Mouse (Mus musculus): Measurements from ENCODE around the gene Acadvl. TPM values are rescaled to one million over a fixed set of nuclear protein-coding genes. Genes with fewer than 3 reads are reported as not detected.

The Acadvl gene
- polyA plus RNA-seq, 1 experiment from 2014 or later, result 78.2 TPM

- no peak overlapping the region for H3K9ac ChIP-seq
- no peaks in the 10 kb centered on the region for H3K27me3 ChIP-seq
- H3K27ac ChIP-seq, result no peak overlapping the region
- no peak overlapping the region for H3K4me2 ChIP-seq
- H3K4me1 ChIP-seq, result 0 out of 2 replicates have a peak, but pooled peaks cover 3% of the 10 kb centered on the region
- H3K9me3 ChIP-seq, result no peaks in the 10 kb centered on the region
- no peak overlapping the region for H3K4me3 ChIP-seq
- 90% methylated on average over 23 of the region's 23 CpGs for WGBS
- ATAC-seq (ENCODE audit: insufficient number of reproducible peaks, insufficient read depth, low FRiP score, low TSS enrichment, low read depth), result no peak
- peaks cover 75% of the 10 kb centered on the region for H3K36me3 ChIP-seq
Observed at GRCm38 (mm10) chr11:70042309-70043085, 27.3 kb upstream of the Acadvl start.

GRCm38 (mm10) chr11:70040184-70040583 is 25.0 kb upstream of the Acadvl start:
- 88% methylated on average over 7 of the region's 7 CpGs for WGBS
- H3K36me3 ChIP-seq, result peaks cover 80% of the 10 kb centered on the region
- no peak overlapping the region for H3K27ac ChIP-seq
- H3K9me3 ChIP-seq, result no peaks in the 10 kb centered on the region
- ATAC-seq (ENCODE audit: insufficient number of reproducible peaks, insufficient read depth, low FRiP score, low TSS enrichment, low read depth), result no peak
- no peak overlapping the region for H3K4me2 ChIP-seq
- peak overlapping the region; percentile 27; the same call in 1 of the 2 replicates for H3K9ac ChIP-seq
- H3K4me1 ChIP-seq, result 0 out of 2 replicates have a peak, but pooled peaks cover 3% of the 10 kb centered on the region
- no peak overlapping the region for H3K4me3 ChIP-seq
- no peaks in the 10 kb centered on the region for H3K27me3 ChIP-seq

- no peak overlapping the region for H3K4me3 ChIP-seq
- H3K36me3 ChIP-seq, result peaks cover 79% of the 10 kb centered on the region
- 90% methylated on average over 10 of the region's 10 CpGs for WGBS
- no peaks in the 10 kb centered on the region for H3K27me3 ChIP-seq
- no peak overlapping the region for H3K9ac ChIP-seq
- no peak overlapping the region for H3K27ac ChIP-seq
- H3K4me2 ChIP-seq, result no peak overlapping the region
- H3K4me1 ChIP-seq, result no peaks in the 10 kb centered on the region
- ATAC-seq (ENCODE audit: insufficient number of reproducible peaks, insufficient read depth, low FRiP score, low TSS enrichment, low read depth), result no peak
- H3K9me3 ChIP-seq, result no peaks in the 10 kb centered on the region
Observed at GRCm38 (mm10) chr11:70039631-70040030, 24.4 kb upstream of the Acadvl start.

- Histone ChIP-seq H3K4me1 (no peaks in the 10 kb centered on the region), H3K27ac (no peak overlapping the region), H3K9ac (no peak overlapping the region), H3K36me3 (peaks cover 77% of the 10 kb centered on the region), H3K4me3 (no peak overlapping the region), H3K9me3 (no peaks in the 10 kb centered on the region), H3K4me2 (no peak overlapping the region), H3K27me3 (no peaks in the 10 kb centered on the region)
- WGBS, result 80% methylated on average over 7 of the region's 7 CpGs
- ATAC-seq (ENCODE audit: insufficient number of reproducible peaks, insufficient read depth, low FRiP score, low TSS enrichment, low read depth), result no peak
Observed at GRCm38 (mm10) chr11:70038174-70038573, 23.0 kb upstream of the Acadvl start.

GRCm38 (mm10) chr11:70031321-70031670 is 16.1 kb upstream of the Acadvl start:
- Histone ChIP-seq H3K9me3 (no peaks in the 10 kb centered on the region), H3K27me3 (no peaks in the 10 kb centered on the region), H3K4me1 (peaks cover 40% of the 10 kb centered on the region), H3K36me3 (peaks cover 50% of the 10 kb centered on the region), H3K9ac (no peak overlapping the region), H3K4me2 (no peak overlapping the region), H3K4me3 (no peak overlapping the region), H3K27ac (no peak overlapping the region)
- ATAC-seq (ENCODE audit: insufficient number of reproducible peaks, insufficient read depth, low FRiP score, low TSS enrichment, low read depth), result no peak
- WGBS, result 96% methylated on average over 11 of the region's 11 CpGs

- Histone ChIP-seq H3K9ac (no peak overlapping the region), H3K27ac (no peak overlapping the region), H3K27me3 (no peaks in the 10 kb centered on the region), H3K4me3 (no peak overlapping the region), H3K4me2 (no peak overlapping the region), H3K4me1 (peaks cover 46% of the 10 kb centered on the region), H3K36me3 (peaks cover 49% of the 10 kb centered on the region), H3K9me3 (no peaks in the 10 kb centered on the region)
- 93% methylated on average over 28 of the region's 28 CpGs for WGBS
- ATAC-seq (ENCODE audit: insufficient number of reproducible peaks, insufficient read depth, low FRiP score, low TSS enrichment, low read depth), result no peak
Observed at GRCm38 (mm10) chr11:70030651-70031320, 15.6 kb upstream of the Acadvl start.

- Histone ChIP-seq H3K27me3 (no peaks in the 10 kb centered on the region), H3K27ac (peak overlapping the region; percentile 90), H3K9ac (0 out of 2 replicates have a peak overlapping the region, but pooled peaks have one; percentile 36), H3K4me1 (peaks cover 54% of the 10 kb centered on the region), H3K4me3 (peak overlapping the region; percentile 33), H3K4me2 (peak overlapping the region; percentile 65), H3K36me3 (peaks cover 43% of the 10 kb centered on the region), H3K9me3 (no peaks in the 10 kb centered on the region)
- no peak for ATAC-seq (ENCODE audit: insufficient number of reproducible peaks, insufficient read depth, low FRiP score, low TSS enrichment, low read depth)
- WGBS, result 49% methylated on average over 11 of the region's 11 CpGs
Observed at GRCm38 (mm10) chr11:70029829-70030550, 14.8 kb upstream of the Acadvl start.

- peak overlapping the region; percentile 90 for H3K27ac ChIP-seq
- peak; percentile 74 for ATAC-seq (ENCODE audit: insufficient number of reproducible peaks, insufficient read depth, low FRiP score, low TSS enrichment, low read depth)
- H3K4me3 ChIP-seq, result peak overlapping the region; percentile 33
- WGBS, result 1% methylated on average over 20 of the region's 20 CpGs
- peak overlapping the region; percentile 65 for H3K4me2 ChIP-seq
- no peaks in the 10 kb centered on the region for H3K9me3 ChIP-seq
- peaks cover 61% of the 10 kb centered on the region for H3K4me1 ChIP-seq
- H3K9ac ChIP-seq, result peak overlapping the region; percentile 62; the same call in 1 of the 2 replicates
- H3K36me3 ChIP-seq, result peaks cover 38% of the 10 kb centered on the region
- H3K27me3 ChIP-seq, result no peaks in the 10 kb centered on the region
Observed at GRCm38 (mm10) chr11:70029130-70029801, 14.1 kb upstream of the Acadvl start.

GRCm38 (mm10) chr11:70028401-70029129 is 13.4 kb upstream of the Acadvl start:
- Histone ChIP-seq H3K27me3 (no peaks in the 10 kb centered on the region), H3K36me3 (peaks cover 32% of the 10 kb centered on the region), H3K9ac (peak overlapping the region; percentile 62), H3K4me1 (peaks cover 66% of the 10 kb centered on the region), H3K4me2 (peak overlapping the region; percentile 65), H3K27ac (peak overlapping the region; percentile 90), H3K4me3 (peak overlapping the region; percentile 33), H3K9me3 (no peaks in the 10 kb centered on the region)
- 22% methylated on average over 12 of the region's 12 CpGs for WGBS
- ATAC-seq (ENCODE audit: insufficient number of reproducible peaks, insufficient read depth, low FRiP score, low TSS enrichment, low read depth), result no peak

GRCm38 (mm10) chr11:70027397-70027796 is 12.2 kb upstream of the Acadvl start:
- Histone ChIP-seq H3K36me3 (peaks cover 22% of the 10 kb centered on the region), H3K4me3 (peak overlapping the region; percentile 22; the same call in 1 of the 2 replicates), H3K9ac (peak overlapping the region; percentile 62; the same call in 1 of the 2 replicates), H3K9me3 (no peaks in the 10 kb centered on the region), H3K27ac (peak overlapping the region; percentile 90), H3K27me3 (no peaks in the 10 kb centered on the region), H3K4me1 (peaks cover 76% of the 10 kb centered on the region), H3K4me2 (peak overlapping the region; percentile 65)
- WGBS, result 37% methylated on average over 9 of the region's 9 CpGs
- ATAC-seq (ENCODE audit: insufficient number of reproducible peaks, insufficient read depth, low FRiP score, low TSS enrichment, low read depth), result no peak
